Mouse (Mus musculus): ENCODE measurements around the gene Acsf2. TPM values are rescaled to one million over a fixed set of nuclear protein-coding genes. Genes with fewer than 3 reads are reported as not detected.
A peak's percentile ranks its signal among the peaks of the same experiment; 100 is the strongest.

Acsf2 gene
- polyA plus RNA-seq, 1 experiment = 15.8 TPM

DNA sequence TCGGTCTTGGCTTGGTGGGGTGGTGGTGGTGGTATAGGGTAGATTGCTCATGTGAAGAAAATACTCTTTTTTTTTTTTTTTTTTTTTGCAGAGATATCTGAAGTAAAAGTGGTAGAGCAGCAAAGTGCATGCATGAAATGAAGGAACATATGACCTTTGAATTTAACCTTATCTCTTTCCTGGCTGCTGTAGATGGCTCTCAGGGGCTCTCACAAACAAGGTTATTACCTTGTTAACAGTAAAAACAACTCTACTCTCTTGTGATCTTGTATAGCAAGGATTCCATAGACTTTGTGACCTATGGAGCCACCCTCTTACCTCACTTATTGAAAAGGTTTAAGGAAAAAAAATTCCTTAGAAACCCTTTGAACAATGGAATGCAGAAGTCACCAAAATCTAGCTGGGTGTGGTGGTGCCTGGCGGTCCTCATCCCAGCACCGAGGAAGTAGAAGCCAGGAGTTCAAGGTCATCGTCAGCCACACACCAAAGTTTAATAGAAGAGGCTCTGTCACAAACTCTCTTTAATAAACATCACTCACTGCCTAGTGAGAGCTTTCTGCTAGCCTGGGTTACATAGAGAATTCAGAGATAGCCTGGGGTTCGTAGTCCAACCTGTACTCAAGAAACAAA, 21.4 kb downstream of the Acsf2 start:
- no peak overlapping the region for H3K4me3 ChIP-seq (ENCODE audit: control insufficient read depth, insufficient read depth, low read length)
- H3K36me3 ChIP-seq (ENCODE audit: control insufficient read depth, insufficient read depth, low read length) = no peaks in the 10 kb centered on the region
- H3K27me3 ChIP-seq (ENCODE audit: control insufficient read depth, insufficient read depth, low read length) = no peaks in the 10 kb centered on the region
- H3K4me1 ChIP-seq (replicated peaks; ENCODE audit: control insufficient read depth, insufficient read depth, low read length) = no peaks in the 10 kb centered on the region
- no peak for DNase-seq
- no peak overlapping the region for H3K27ac ChIP-seq (ENCODE audit: control insufficient read depth, insufficient read depth, low read length)
- no peak for TF ChIP-seq CTCF (IDR thresholded peaks at IDR 0.05; ENCODE audit: borderline replicate concordance, control insufficient read depth, extremely low read depth, insufficient read depth, low read length, poor library complexity)
- no peak for TF ChIP-seq POLR2A (IDR thresholded peaks at IDR 0.05; ENCODE audit: control insufficient read depth, extremely low read depth, insufficient read depth, low read length, poor library complexity)
- WGBS = 96% methylated on average over 5 of the region's 5 CpGs

DNA sequence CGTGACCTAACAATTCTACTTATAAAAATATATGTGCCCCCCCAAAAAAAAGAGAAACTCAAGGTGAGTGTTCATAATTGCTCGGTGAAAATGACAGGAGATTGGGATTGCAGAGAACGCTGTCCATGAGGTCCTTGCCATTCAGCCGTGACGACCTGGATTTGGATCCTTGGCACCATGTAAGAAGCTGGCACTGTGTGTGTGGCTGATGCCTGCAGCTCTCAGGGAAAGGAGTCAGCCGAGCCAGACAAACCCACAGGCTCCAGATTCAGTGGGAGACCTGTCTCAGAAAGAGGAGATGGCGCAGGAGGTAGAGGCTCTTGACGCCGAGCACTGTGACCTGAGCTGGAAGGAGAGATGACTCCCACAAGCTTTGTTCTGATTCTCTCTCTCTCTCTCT, 25.3 kb downstream of the Acsf2 start:
- no peak for TF ChIP-seq POLR2A (IDR thresholded peaks at IDR 0.05; ENCODE audit: control insufficient read depth, extremely low read depth, insufficient read depth, low read length, poor library complexity)
- no peak for TF ChIP-seq CTCF (IDR thresholded peaks at IDR 0.05; ENCODE audit: borderline replicate concordance, control insufficient read depth, extremely low read depth, insufficient read depth, low read length, poor library complexity)
- no peak overlapping the region for H3K27ac ChIP-seq (ENCODE audit: control insufficient read depth, insufficient read depth, low read length)
- no peak for DNase-seq
- no peaks in the 10 kb centered on the region for H3K4me1 ChIP-seq (replicated peaks; ENCODE audit: control insufficient read depth, insufficient read depth, low read length)
- H3K4me3 ChIP-seq (ENCODE audit: control insufficient read depth, insufficient read depth, low read length) = no peak overlapping the region
- H3K36me3 ChIP-seq (ENCODE audit: control insufficient read depth, insufficient read depth, low read length) = no peaks in the 10 kb centered on the region
- WGBS = 96% methylated on average over 9 of the region's 9 CpGs
- no peaks in the 10 kb centered on the region for H3K27me3 ChIP-seq (ENCODE audit: control insufficient read depth, insufficient read depth, low read length)

DNA sequence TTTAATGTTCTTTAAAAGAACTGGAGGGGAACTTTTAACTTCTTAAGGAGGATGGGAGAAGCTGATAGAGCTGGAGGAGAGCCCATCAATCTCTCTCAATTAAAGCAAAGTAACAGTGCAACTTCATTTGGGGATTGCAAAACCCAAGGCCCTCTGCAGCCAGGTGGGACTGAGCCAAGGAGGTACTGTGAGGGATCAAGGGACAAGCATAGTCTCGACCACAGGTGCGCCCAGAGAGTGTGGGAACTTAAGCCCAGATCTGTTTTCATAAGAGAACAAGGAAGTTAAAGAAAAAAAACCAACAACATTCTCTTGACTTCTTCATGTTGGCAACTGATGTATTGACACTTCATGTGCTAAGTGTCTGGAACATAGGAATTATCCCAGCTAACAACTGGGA, 26.6 kb downstream of the Acsf2 start:
- no peak for TF ChIP-seq POLR2A (IDR thresholded peaks at IDR 0.05; ENCODE audit: control insufficient read depth, extremely low read depth, insufficient read depth, low read length, poor library complexity)
- TF ChIP-seq CTCF (IDR thresholded peaks at IDR 0.05; ENCODE audit: borderline replicate concordance, control insufficient read depth, extremely low read depth, insufficient read depth, low read length, poor library complexity) = no peak
- no peak overlapping the region for H3K27ac ChIP-seq (ENCODE audit: control insufficient read depth, insufficient read depth, low read length)
- WGBS = 35% methylated on average over 2 of the region's 2 CpGs
- no peak overlapping the region for H3K4me3 ChIP-seq (ENCODE audit: control insufficient read depth, insufficient read depth, low read length)
- no peak for DNase-seq
- no peaks in the 10 kb centered on the region for H3K36me3 ChIP-seq (ENCODE audit: control insufficient read depth, insufficient read depth, low read length)
- peaks cover 12% of the 10 kb centered on the region for H3K4me1 ChIP-seq (replicated peaks; ENCODE audit: control insufficient read depth, insufficient read depth, low read length)
- no peaks in the 10 kb centered on the region; the same call in 1 of the 2 replicates for H3K27me3 ChIP-seq (ENCODE audit: control insufficient read depth, insufficient read depth, low read length)

DNA sequence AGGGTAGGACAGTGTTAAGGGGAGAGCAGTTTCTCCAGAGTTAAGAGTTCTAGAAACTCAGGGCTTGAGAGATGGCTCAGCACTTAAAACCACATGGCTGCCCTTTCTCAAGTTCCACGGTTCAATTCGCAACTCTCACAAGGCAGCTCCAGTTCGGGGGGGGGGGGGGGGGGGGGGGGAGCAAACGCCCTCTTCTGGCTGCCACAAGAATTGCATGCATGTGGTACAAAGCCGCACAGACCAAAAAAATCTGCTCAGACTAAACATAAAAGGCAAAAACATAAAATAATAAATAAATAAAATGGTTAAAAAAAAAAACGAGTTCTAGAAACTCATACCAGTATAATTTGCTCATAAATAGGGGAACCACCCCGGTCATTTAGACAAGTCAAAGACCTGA, 27.1 kb downstream of the Acsf2 start:
- Histone ChIP-seq H3K27ac (ENCODE audit: control insufficient read depth, insufficient read depth, low read length) (no peak overlapping the region), H3K4me1 (replicated peaks; ENCODE audit: control insufficient read depth, insufficient read depth, low read length) (peaks cover 12% of the 10 kb centered on the region), H3K4me3 (ENCODE audit: control insufficient read depth, insufficient read depth, low read length) (no peak overlapping the region), H3K36me3 (ENCODE audit: control insufficient read depth, insufficient read depth, low read length) (no peaks in the 10 kb centered on the region), H3K27me3 (ENCODE audit: control insufficient read depth, insufficient read depth, low read length) (no peaks in the 10 kb centered on the region; the same call in 1 of the 2 replicates)
- TF ChIP-seq POLR2A (IDR thresholded peaks at IDR 0.05; ENCODE audit: control insufficient read depth, extremely low read depth, insufficient read depth, low read length, poor library complexity) (no peak), CTCF (IDR thresholded peaks at IDR 0.05; ENCODE audit: borderline replicate concordance, control insufficient read depth, extremely low read depth, insufficient read depth, low read length, poor library complexity) (no peak)
- DNase-seq = no peak
- WGBS = 23% methylated on average over 7 of the region's 7 CpGs

DNA sequence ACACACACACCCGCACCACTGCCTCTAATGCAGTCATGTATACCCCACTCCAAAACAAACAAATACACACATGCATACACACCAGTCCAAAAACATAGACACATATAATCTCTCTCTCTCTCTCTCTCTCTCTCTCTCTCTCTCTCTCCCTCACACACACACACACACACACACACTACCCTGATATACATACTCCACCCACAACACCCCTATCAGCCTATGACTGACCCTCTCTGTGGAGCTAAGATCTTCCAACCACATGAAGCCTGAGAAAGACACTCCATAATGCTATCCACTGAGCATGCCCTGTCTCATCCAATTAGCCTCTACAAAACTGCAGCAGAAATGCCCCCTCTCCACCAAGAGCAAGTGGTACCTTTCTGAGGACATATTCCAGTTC, 29.8 kb downstream of the Acsf2 start:
- Histone ChIP-seq H3K27ac (ENCODE audit: control insufficient read depth, insufficient read depth, low read length) (no peak overlapping the region), H3K4me3 (ENCODE audit: control insufficient read depth, insufficient read depth, low read length) (no peak overlapping the region), H3K27me3 (ENCODE audit: control insufficient read depth, insufficient read depth, low read length) (no peaks in the 10 kb centered on the region; the same call in 1 of the 2 replicates), H3K36me3 (ENCODE audit: control insufficient read depth, insufficient read depth, low read length) (no peaks in the 10 kb centered on the region), H3K4me1 (replicated peaks; ENCODE audit: control insufficient read depth, insufficient read depth, low read length) (peaks cover 12% of the 10 kb centered on the region)
- WGBS = 96% methylated on average over 1 of the region's 1 CpGs
- TF ChIP-seq POLR2A (IDR thresholded peaks at IDR 0.05; ENCODE audit: control insufficient read depth, extremely low read depth, insufficient read depth, low read length, poor library complexity) (no peak), CTCF (IDR thresholded peaks at IDR 0.05; ENCODE audit: borderline replicate concordance, control insufficient read depth, extremely low read depth, insufficient read depth, low read length, poor library complexity) (no peak)
- no peak for DNase-seq

DNA sequence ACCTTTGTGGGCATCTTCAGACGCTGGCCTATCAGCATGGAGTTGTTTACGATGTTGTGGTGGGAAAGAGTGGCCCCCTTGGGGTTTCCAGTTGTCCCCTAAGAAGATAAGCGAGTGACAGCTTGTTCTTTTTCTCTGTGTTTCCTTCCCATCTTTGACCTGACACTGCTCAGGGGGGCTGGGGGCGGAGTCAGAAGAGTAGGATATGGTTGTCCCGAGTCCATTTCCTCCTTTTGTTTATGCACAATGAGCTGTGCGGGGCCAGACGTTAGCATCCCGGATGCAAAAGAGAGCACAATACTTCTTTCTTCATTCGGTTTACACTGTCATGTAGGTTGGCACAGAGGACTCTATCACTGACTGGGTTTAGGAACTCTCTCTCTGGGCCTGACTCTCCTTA, 31.1 kb downstream of the Acsf2 start:
- Histone ChIP-seq H3K4me1 (replicated peaks; ENCODE audit: control insufficient read depth, insufficient read depth, low read length) (peaks cover 12% of the 10 kb centered on the region), H3K4me3 (ENCODE audit: control insufficient read depth, insufficient read depth, low read length) (peak overlapping the region; percentile 2; the same call in 1 of the 2 replicates), H3K36me3 (ENCODE audit: control insufficient read depth, insufficient read depth, low read length) (no peaks in the 10 kb centered on the region), H3K27ac (ENCODE audit: control insufficient read depth, insufficient read depth, low read length) (peak overlapping the region; percentile 88), H3K27me3 (ENCODE audit: control insufficient read depth, insufficient read depth, low read length) (no peaks in the 10 kb centered on the region; the same call in 1 of the 2 replicates)
- WGBS = 21% methylated on average over 9 of the region's 9 CpGs
- TF ChIP-seq POLR2A (IDR thresholded peaks at IDR 0.05; ENCODE audit: control insufficient read depth, extremely low read depth, insufficient read depth, low read length, poor library complexity) (no peak), CTCF (IDR thresholded peaks at IDR 0.05; ENCODE audit: borderline replicate concordance, control insufficient read depth, extremely low read depth, insufficient read depth, low read length, poor library complexity) (no peak)
- peak; percentile 55 for DNase-seq

Measured in thymus, adult 2 months (tissue).